Mouse (Mus musculus) megakaryocyte, embryonic 14.5 days (primary cell): ENCODE data around the gene Gng12. TPM values are rescaled to one million over a fixed set of nuclear protein-coding genes. Genes with fewer than 3 reads are reported as not detected.

ENCODE experiments used
- H3K27me3 ChIP-seq: replicated peaks from 2 replicates; pipeline ENCODE3; 2012; ENCODE audit warnings: inconsistent platforms
- H3K36me3 ChIP-seq: replicated peaks from 2 replicates; pipeline ENCODE3; 2012; ENCODE audit warnings: low read length, inconsistent platforms, mixed read lengths
- H3K4me1 ChIP-seq: 2 replicates; pipeline ENCODE4 v1.6.1; 2012; ENCODE audit warnings: inconsistent platforms
- H3K4me3 ChIP-seq: replicated peaks from 2 replicates; pipeline ENCODE3; 2012; ENCODE audit warnings: moderate library complexity, mild to moderate bottlenecking, inconsistent platforms
- H3K9me3 ChIP-seq: 2 replicates; pipeline ENCODE4 v1.6.1; 2012; ENCODE audit warnings: inconsistent platforms
- FLI1 ChIP-seq: IDR thresholded peaks from 2 replicates; pipeline ENCODE4 v1.6.1; 2012; ENCODE audit warnings: low read length, inconsistent platforms, mixed read lengths
- GATA1 ChIP-seq: IDR thresholded peaks from 3 replicates; pipeline ENCODE4 v1.6.1; 2012; ENCODE audit warnings: mixed read lengths, low read length, inconsistent platforms, borderline replicate concordance
- polyA plus RNA-seq: library from polyadenylated mRNA; stranded (reverse); fragments of >175 nt; gene quantifications from 2 replicates; pipeline ENCODE4 v1.2.3, GENCODE M21; 2012; ENCODE audit warnings: low replicate concordance; ENCODE audit not compliant: insufficient read depth

Gene Gng12
- polyA plus RNA-seq, 1 experiment, result 24.2 TPM

DNA sequence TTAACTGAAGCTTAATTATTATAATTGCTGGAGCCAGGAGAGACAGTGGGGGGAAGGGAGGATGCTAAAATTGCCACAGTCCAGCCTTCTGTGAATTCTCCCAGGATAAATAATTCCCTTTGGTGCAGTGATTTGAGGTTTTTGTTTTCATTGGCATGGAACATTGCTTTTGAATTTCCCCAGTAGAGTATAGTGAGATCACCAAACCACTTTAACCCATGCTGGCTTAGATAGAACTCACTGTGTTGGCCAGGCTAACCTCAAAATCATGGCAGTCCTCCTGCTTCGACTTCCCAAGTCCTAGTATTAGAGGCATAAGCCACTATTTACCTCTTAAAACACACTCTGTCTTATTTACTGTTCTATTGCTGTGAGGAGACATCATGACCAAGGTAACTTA is 17.2 kb downstream of the Gng12 start:
- no peak overlapping the region for H3K4me3 ChIP-seq
- H3K36me3 ChIP-seq, result peaks cover 40% of the 10 kb centered on the region
- peaks cover 47% of the 10 kb centered on the region for H3K4me1 ChIP-seq
- no peaks in the 10 kb centered on the region for H3K27me3 ChIP-seq
- no peaks in the 10 kb centered on the region for H3K9me3 ChIP-seq
- TF ChIP-seq GATA1 (no peak), FLI1 (no peak)

DNA sequence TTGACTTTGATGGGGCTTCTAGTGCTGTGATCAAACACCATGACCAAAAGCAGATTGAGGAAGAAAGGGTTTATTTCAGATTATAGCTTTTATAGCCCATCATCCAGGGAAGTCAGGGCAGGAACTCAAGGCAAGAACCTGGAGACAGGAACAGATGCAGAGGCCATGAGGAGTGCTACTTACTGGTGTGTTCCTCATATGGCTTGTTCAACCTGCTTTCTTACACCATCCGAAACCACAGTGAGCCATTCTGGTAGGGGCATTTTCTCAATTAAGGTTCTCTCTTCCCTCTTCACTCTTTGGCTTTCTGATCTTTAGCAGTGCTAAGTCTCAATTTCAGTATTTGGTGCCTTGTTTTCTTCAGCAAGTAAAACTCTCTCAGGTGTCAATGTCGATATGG is 19.4 kb downstream of the Gng12 start:
- H3K27me3 ChIP-seq, result no peaks in the 10 kb centered on the region
- no peak overlapping the region for H3K4me3 ChIP-seq
- H3K36me3 ChIP-seq, result peaks cover 40% of the 10 kb centered on the region
- TF ChIP-seq FLI1, result no peak
- no peak for TF ChIP-seq GATA1
- peaks cover 28% of the 10 kb centered on the region for H3K4me1 ChIP-seq
- H3K9me3 ChIP-seq, result no peaks in the 10 kb centered on the region

DNA sequence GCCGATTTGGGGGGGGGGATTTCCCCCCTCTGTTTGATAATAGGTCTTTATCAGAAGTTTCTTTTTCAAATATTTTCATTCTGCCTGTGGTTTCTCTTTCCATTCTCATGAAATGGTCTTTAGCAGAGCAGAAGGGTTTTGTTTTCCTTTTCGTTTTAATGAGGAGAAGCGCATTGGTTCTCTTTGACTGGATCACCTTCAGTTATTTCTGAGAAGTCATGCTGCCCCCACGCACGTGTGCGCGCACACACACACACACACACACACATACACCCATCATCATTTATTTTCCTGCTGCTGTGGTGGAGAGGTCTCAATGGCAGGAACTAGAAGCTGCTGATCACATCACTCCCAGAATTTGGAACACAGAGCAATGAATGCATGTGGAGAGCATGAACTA is 20.8 kb downstream of the Gng12 start:
- H3K4me3 ChIP-seq, result no peak overlapping the region
- no peaks in the 10 kb centered on the region for H3K27me3 ChIP-seq
- no peaks in the 10 kb centered on the region for H3K9me3 ChIP-seq
- peaks cover 48% of the 10 kb centered on the region for H3K36me3 ChIP-seq
- TF ChIP-seq GATA1, result no peak
- TF ChIP-seq FLI1, result no peak
- peaks cover 33% of the 10 kb centered on the region for H3K4me1 ChIP-seq

DNA sequence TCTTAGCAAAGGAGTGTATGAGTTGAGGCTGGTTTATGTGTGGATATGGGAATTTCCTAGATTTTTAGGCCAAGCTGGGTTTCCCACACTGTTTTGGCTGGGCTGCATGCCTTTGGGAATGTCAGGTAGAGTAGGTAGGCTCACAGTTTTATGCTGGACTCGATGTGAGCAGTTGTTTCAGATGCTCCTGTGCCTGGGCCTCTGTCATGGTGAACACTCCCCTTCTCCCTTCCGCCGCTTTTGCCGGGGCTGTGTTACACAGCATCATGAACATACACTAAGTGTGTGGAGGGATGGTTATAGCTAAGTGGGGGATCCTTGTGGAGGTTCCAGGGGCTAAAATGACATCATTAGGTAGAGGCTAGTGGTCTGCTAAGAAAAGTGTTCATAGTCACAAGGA is 24.6 kb downstream of the Gng12 start:
- H3K9me3 ChIP-seq, result no peaks in the 10 kb centered on the region
- peaks cover 49% of the 10 kb centered on the region for H3K36me3 ChIP-seq
- peaks cover 42% of the 10 kb centered on the region for H3K4me1 ChIP-seq
- no peaks in the 10 kb centered on the region for H3K27me3 ChIP-seq
- no peak overlapping the region for H3K4me3 ChIP-seq
- TF ChIP-seq FLI1, result no peak
- TF ChIP-seq GATA1, result no peak

DNA sequence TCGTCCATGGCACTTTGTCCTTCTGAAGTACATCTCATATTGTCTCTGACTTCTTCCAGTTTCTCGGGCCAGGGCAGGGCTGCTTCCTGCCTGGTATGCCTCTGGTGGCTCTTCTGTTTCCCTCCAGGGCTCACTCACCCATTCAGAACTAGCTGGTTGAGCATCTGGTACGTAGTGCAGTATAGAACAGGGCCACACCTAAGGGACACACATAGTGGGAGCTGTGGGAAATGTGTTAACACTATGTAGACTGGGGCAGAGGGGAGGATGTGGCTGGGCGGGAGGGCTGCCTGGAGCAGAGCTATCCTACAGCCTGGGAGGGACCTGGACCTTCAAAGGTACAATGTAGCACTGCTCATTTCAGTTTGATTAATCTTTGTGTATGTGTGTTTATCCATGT is 25.6 kb downstream of the Gng12 start:
- H3K4me1 ChIP-seq, result peaks cover 48% of the 10 kb centered on the region
- no peaks in the 10 kb centered on the region for H3K27me3 ChIP-seq
- peaks cover 45% of the 10 kb centered on the region for H3K36me3 ChIP-seq
- no peaks in the 10 kb centered on the region for H3K9me3 ChIP-seq
- no peak overlapping the region for H3K4me3 ChIP-seq
- TF ChIP-seq FLI1, result no peak
- TF ChIP-seq GATA1, result no peak

- no peak overlapping the region for H3K4me3 ChIP-seq
- TF ChIP-seq GATA1 (no peak), FLI1 (no peak)
- no peaks in the 10 kb centered on the region for H3K9me3 ChIP-seq
Observed at GRCm38 (mm10) chr6:66922501-66922900, 26.3 kb downstream of the Gng12 start.

GRCm38 (mm10) chr6:66923851-66924250 is 27.7 kb downstream of the Gng12 start:
- TF ChIP-seq GATA1, result no peak
- no peak for TF ChIP-seq FLI1
- peaks cover 64% of the 10 kb centered on the region for H3K4me1 ChIP-seq
- no peaks in the 10 kb centered on the region for H3K27me3 ChIP-seq
- no peak overlapping the region for H3K4me3 ChIP-seq
- H3K36me3 ChIP-seq, result peaks cover 36% of the 10 kb centered on the region
- H3K9me3 ChIP-seq, result no peaks in the 10 kb centered on the region

More at GRCm38 (mm10) chr6:66922501-66922900, 26.3 kb downstream of the Gng12 start:
- no peaks in the 10 kb centered on the region for H3K27me3 ChIP-seq
- peaks cover 38% of the 10 kb centered on the region for H3K36me3 ChIP-seq
- peaks cover 50% of the 10 kb centered on the region for H3K4me1 ChIP-seq

DNA sequence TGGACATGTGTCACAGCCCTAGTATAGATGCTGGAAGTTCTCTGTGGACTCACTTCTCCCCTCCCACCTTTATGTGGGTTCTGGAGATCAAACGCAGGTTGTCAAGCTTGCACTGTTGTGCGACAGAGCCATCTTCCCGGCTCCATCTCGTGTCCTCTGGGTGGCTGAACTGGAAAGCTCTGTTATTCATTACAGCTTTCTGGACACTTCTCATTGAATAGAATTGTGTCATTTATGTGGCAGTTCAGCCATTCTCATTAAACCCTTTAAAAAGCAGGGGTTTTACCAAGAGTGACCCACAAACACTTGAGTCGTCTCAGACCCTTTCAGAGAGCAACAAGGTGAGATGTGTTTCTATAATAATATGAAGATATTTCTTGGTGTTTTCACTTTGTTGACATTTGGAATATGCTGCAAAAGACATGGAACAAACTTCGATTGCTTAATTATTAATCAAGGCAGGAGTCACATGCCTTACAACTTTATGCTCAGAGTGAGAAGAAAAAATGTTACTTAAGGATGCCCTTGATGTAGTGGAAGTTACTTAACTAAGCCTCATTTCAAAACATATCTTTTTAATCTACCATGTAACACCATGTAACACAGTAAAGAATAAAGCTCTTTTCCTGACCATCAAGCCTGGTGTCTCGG is 28.2 kb downstream of the Gng12 start:
- Histone ChIP-seq H3K27me3 (no peaks in the 10 kb centered on the region), H3K36me3 (peaks cover 36% of the 10 kb centered on the region)

GRCm38 (mm10) chr6:66926269-66926668 is 30.1 kb downstream of the Gng12 start:
- Histone ChIP-seq H3K9me3 (no peaks in the 10 kb centered on the region), H3K4me1 (peaks cover 78% of the 10 kb centered on the region), H3K4me3 (no peak overlapping the region), H3K36me3 (peaks cover 32% of the 10 kb centered on the region), H3K27me3 (no peaks in the 10 kb centered on the region)
- TF ChIP-seq FLI1, result no peak

More for the DNA sequence above, 28.2 kb downstream of the Gng12 start:
- TF ChIP-seq FLI1, result no peak
- Histone ChIP-seq H3K4me1 (peaks cover 70% of the 10 kb centered on the region), H3K4me3 (no peak overlapping the region), H3K9me3 (no peaks in the 10 kb centered on the region)

GRCm38 (mm10) chr6:66928972-66929645 is 32.9 kb downstream of the Gng12 start:
- Histone ChIP-seq H3K27me3 (no peaks in the 10 kb centered on the region), H3K4me1 (peaks cover 77% of the 10 kb centered on the region)
- no peak for TF ChIP-seq GATA1
- no peak for TF ChIP-seq FLI1

DNA sequence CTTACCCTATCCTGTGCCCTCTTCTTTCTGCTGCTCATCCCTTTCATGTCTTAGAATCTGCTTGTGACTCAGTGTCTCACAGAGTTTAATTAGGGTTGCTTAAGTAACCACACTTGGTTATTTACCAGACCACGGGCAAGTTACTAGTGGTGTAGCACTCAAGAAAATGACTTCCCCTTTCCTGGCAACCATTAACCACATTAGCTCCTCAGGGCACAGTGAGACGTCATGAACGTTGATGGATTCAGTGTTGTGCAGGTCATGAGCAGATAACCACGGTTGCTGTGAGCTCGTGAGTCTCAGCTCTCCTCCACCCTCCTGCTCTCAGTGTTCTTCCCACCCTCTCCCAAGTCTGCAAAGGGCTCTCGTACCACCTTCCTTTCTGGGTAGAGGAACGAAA is 33.5 kb downstream of the Gng12 start:
- no peak for TF ChIP-seq GATA1
- no peak for TF ChIP-seq FLI1
- Histone ChIP-seq H3K36me3 (peaks cover 12% of the 10 kb centered on the region), H3K4me3 (peak overlapping the region; percentile 88), H3K27me3 (no peaks in the 10 kb centered on the region), H3K4me1 (peaks cover 82% of the 10 kb centered on the region), H3K9me3 (no peaks in the 10 kb centered on the region)

More at GRCm38 (mm10) chr6:66928972-66929645, 32.9 kb downstream of the Gng12 start:
- Histone ChIP-seq H3K36me3 (peaks cover 16% of the 10 kb centered on the region), H3K9me3 (no peaks in the 10 kb centered on the region), H3K4me3 (peak overlapping the region; percentile 88)
